Mouse (Mus musculus) E14TG2a.4 (cell line): Measurements from ENCODE around the gene Gm11541.

Experiments
- CTCF ChIP-seq: conservative IDR thresholded peaks from 2 replicates; pipeline ENCODE4 v1.5.1; 2014; ENCODE audit warnings: low read length
- POU5F1 ChIP-seq: IDR thresholded peaks from 2 replicates; pipeline ENCODE4 v1.6.1; 2014; ENCODE audit warnings: low read length, borderline replicate concordance

DNA sequence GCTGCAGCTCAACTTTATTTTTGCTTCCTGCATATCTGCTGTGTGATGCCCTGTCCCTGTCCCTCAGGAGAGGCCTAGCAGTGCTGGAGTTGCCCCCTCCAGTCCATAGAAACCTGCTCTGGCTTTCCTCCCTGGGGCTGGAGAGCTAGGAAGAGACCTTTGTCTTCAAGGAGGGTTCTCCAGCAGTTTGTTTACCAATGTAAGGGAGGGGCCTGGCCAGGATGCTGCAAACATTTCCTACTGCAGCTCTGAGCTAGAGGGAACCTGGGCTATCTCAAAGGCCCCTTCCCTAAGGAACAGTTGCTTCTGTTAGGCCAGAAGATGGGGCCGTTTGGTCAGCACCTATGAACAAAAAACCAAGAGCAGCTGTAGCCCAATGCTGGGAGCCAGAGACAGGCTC lies 43.0 kb downstream of the Gm11541 start:
- TF ChIP-seq CTCF (no peak), POU5F1 (no peak)
